Mouse (Mus musculus) E14TG2a.4 (cell line): ENCODE measurements around the gene Gpr25.

ENCODE experiments used
- H3K27me3 ChIP-seq: 2 replicates; pipeline ENCODE4 v1.6.1; 2014; ENCODE audit warnings: low read length, control low read depth; ENCODE audit not compliant: insufficient read depth
- H3K36me3 ChIP-seq: 2 replicates; pipeline ENCODE4 v1.6.1; 2014; ENCODE audit warnings: low read length, control low read depth; ENCODE audit not compliant: insufficient read depth
- H3K4me1 ChIP-seq: replicated peaks from 2 replicates; pipeline ENCODE4 v1.6.1; 2014; ENCODE audit warnings: low read depth, low read length, control low read depth
- H3K4me3 ChIP-seq: replicated peaks from 2 replicates; pipeline ENCODE4 v1.5.1; 2014; ENCODE audit warnings: mild to moderate bottlenecking, low read length
- H3K9me3 ChIP-seq: 2 replicates; pipeline ENCODE4 v1.6.1; 2014; ENCODE audit warnings: low read length, control low read depth
- CTCF ChIP-seq: conservative IDR thresholded peaks from 2 replicates; pipeline ENCODE4 v1.5.1; 2014; ENCODE audit warnings: low read length
- NANOG ChIP-seq: IDR thresholded peaks from 2 replicates; pipeline ENCODE4 v1.6.1; 2014; ENCODE audit warnings: borderline replicate concordance, low read length, mixed read lengths
- POU5F1 ChIP-seq: IDR thresholded peaks from 2 replicates; pipeline ENCODE4 v1.6.1; 2014; ENCODE audit warnings: low read length, borderline replicate concordance

Gpr25 gene

GRCm38 (mm10) chr1:136220037-136220871 lies 40.4 kb downstream of the Gpr25 start:
- H3K9me3 ChIP-seq, result peaks cover 9% of the 10 kb centered on the region
- peaks cover 45% of the 10 kb centered on the region for H3K4me1 ChIP-seq
- TF ChIP-seq POU5F1 (no peak), CTCF (no peak), NANOG (no peak)
- peaks cover 8% of the 10 kb centered on the region for H3K27me3 ChIP-seq
- no peak overlapping the region for H3K4me3 ChIP-seq
- peaks cover 97% of the 10 kb centered on the region for H3K36me3 ChIP-seq

- no peaks in the 10 kb centered on the region for H3K9me3 ChIP-seq
- H3K4me1 ChIP-seq, result peaks cover 18% of the 10 kb centered on the region
- no peak overlapping the region for H3K4me3 ChIP-seq
- H3K27me3 ChIP-seq, result peaks cover 9% of the 10 kb centered on the region
- peaks cover 54% of the 10 kb centered on the region for H3K36me3 ChIP-seq
- TF ChIP-seq POU5F1 (no peak), NANOG (no peak), CTCF (no peak)
Measured at GRCm38 (mm10) chr1:136214304-136214703, 46.4 kb downstream of the Gpr25 start.

- Histone ChIP-seq H3K27me3 (peaks cover 9% of the 10 kb centered on the region), H3K9me3 (no peaks in the 10 kb centered on the region), H3K4me3 (no peak within 1 kb of the TSS), H3K4me1 (peaks cover 18% of the 10 kb centered on the region), H3K36me3 (peaks cover 39% of the 10 kb centered on the region)
- TF ChIP-seq CTCF, result peak; percentile 51
- no peak for TF ChIP-seq POU5F1
Measured at GRCm38 (mm10) chr1:136212803-136213202, 47.9 kb downstream of the Gpr25 start, which contains the start of gene Mroh3. Gene Mroh3, minus strand, starts transcription at chr1:136212828.
